Mouse (Mus musculus): Measurements from ENCODE around the gene Pdx1.

Pdx1 gene

GRCm38 (mm10) chr5:147269926-147270672, at the start of gene Pdx1:
Pdx1 (plus strand) TSS chr5:147269959.
- DNase-seq (ENCODE audit: low spot score in 2 of 2) = no peak

- DNase-seq (ENCODE audit: low spot score in 2 of 2) = peak; percentile 28 to 45
Observed at GRCm38 (mm10) chr5:147227354-147228112, 42.2 kb upstream of the Pdx1 start.

GRCm38 (mm10) chr5:147235406-147236309, 34.1 kb upstream of the Pdx1 start:
- DNase-seq (ENCODE audit: low spot score in 2 of 2) = no peak

GRCm38 (mm10) chr5:147243908-147244307, 25.9 kb upstream of the Pdx1 start:
- no peak for DNase-seq (ENCODE audit: low spot score in 2 of 2)

DNA sequence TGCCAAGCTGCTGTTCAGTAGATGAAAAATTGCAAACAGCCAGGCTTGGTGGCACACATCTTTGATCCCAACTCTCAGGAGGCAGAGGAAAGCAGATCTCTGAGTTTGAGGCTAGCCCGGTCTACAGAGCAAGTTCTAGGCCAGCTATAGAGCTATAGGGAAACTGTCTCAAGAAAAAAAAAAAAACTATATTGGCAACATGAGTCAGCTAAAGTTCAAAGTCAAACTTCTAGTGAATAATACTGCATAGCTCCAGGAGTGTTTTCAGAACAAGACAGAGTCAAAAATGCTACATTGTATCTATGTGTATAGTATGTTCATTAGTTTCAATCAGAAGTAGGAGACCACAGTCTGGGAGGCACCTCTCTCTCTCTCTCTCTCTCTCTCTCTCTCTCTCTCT, 9.6 kb upstream of the Pdx1 start:
- DNase-seq (ENCODE audit: low spot score in 2 of 2) = no peak

DNA sequence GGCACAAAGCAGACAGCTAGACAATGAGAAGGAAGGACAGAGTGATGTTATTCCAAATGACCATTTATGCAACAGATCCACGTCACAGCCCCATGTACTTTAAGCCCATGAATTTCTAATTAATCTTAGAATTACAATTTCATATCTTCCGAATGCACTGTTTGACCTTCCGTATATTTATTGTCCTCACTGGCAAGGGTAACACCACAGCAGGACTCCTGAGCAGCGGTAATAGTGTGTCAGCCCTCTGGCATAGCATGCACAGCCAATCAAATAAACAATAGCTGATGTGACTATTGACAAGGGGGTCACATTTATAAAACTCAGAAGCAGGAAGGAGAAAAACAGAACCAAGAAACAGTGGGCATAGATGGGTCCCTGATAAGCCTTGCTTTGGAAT, 9.0 kb upstream of the Pdx1 start:
- no peak for DNase-seq (ENCODE audit: low spot score in 2 of 2)

GRCm38 (mm10) chr5:147261899-147262541, 7.7 kb upstream of the Pdx1 start:
- no peak for DNase-seq (ENCODE audit: low spot score in 2 of 2)

DNA sequence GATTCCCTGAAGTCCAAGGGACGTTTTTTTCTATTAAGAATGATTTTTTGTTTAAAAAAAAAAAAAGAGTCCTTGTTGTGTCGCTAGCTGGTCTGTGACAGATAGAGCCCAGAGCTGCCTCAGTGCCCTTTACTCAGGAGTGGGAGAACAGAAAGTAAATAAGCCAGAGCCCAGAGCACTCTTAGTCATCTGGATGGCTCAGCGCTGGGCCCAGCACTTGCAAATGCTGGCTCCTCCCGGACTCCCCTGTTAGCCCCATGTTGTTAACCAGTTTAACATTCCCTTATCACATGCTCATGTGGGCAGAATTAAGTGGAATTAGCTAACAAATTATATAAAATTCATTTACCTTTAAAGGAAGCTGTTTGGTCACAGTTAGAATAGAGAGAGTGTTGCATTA, 5.8 kb upstream of the Pdx1 start:
- no peak for DNase-seq (ENCODE audit: low spot score in 2 of 2)

DNA sequence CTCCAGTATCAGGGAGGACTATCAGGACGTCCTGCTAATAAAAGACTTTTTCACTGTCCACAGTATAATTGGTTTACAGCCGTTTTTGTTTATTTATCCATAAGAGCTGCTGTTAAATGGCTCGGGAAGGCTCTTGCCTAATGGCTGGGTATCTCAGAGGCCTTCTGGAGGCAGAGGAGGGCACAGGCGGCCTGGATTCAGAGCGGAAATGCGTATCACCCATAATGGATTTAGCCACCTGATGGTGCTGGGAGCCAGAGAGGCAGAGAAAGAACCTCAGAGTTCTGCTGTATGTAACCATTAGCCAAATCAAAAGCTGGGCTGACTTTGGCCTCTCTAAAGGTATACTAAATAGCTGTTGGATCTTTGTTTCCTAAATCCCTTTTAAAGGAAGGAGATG, 2.3 kb upstream of the Pdx1 start:
- no peak for DNase-seq (ENCODE audit: low spot score in 2 of 2)

GRCm38 (mm10) chr5:147268728-147269127, 1.0 kb upstream of the Pdx1 start:
- DNase-seq (ENCODE audit: low spot score in 2 of 2) = no peak

GRCm38 (mm10) chr5:147269371-147269770, 388 bp upstream of the Pdx1 start:
- DNase-seq (ENCODE audit: low spot score in 2 of 2) = no peak

GRCm38 (mm10) chr5:147270673-147271655, 1.2 kb downstream of the Pdx1 start:
- DNase-seq (ENCODE audit: low spot score in 2 of 2) = no peak

GRCm38 (mm10) chr5:147272046-147272807, 2.5 kb downstream of the Pdx1 start:
- DNase-seq (ENCODE audit: low spot score in 2 of 2) = no peak

GRCm38 (mm10) chr5:147272808-147273345, 3.1 kb downstream of the Pdx1 start:
- DNase-seq (ENCODE audit: low spot score in 2 of 2) = no peak

GRCm38 (mm10) chr5:147274174-147275141, 4.7 kb downstream of the Pdx1 start:
- no peak for DNase-seq (ENCODE audit: low spot score in 2 of 2)

GRCm38 (mm10) chr5:147275761-147276160, 6.0 kb downstream of the Pdx1 start:
- no peak for DNase-seq (ENCODE audit: low spot score in 2 of 2)

- no peak for DNase-seq (ENCODE audit: low spot score in 2 of 2)
Observed at GRCm38 (mm10) chr5:147276701-147277546, 7.2 kb downstream of the Pdx1 start.

All from heart, adult 9 months (tissue).